Mouse (Mus musculus) urinary bladder, postnatal 36 days (tissue): Measurements from ENCODE around the gene Slc31a1.

Experiments
- DNase-seq, 2 experiments: peaks; one replicate each; pipeline ENCODE4 v3.0.0; 2022; ENCODE audit warnings: low spot score in 2 of 2, mixed read lengths in 1 of 2

Gene Slc31a1

DNA sequence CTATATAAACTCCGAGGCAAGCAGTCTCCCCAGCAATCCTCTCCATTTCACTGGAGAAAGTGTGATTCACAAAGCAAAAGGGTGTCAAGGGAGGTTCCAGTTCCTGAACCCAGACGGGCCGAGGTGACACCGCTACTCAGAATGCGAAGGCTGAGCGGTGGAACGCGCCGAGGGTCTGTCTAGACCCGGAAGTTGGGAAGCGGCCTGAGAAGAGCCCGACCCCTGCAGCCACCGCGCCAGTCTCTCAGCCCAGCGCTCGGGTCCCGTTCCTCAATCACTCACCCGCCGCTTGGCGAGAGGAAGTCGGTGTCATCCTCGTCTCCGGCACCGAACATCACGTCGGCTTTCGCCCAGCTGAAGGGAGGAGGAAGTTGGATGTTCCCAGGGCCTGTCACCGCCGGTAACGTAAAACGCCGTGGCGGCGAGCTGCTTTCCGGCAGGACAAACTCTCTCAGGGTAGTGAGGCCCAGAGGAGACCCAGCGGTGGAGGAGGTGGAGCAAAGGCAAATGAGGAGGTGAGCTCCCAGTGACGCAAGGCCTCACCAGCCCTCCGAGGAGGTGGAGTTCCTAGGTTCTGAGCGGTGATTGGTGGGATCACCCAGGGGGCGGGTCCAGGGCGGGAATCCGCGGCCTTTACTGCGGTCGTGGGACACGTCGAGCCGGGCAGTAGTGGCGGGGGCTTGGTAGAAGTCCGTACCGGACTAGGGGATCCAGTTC lies at the start of gene Slc31a1, which contains the start of gene Fkbp15:
TSS of gene Slc31a1 (plus strand) at position 640 of the 717 bp plus-strand sequence.
TSS of gene Fkbp15 (minus strand) at position 461 of the 717 bp plus-strand sequence.
- DNase-seq, result peak; percentile 91 to 96

DNA sequence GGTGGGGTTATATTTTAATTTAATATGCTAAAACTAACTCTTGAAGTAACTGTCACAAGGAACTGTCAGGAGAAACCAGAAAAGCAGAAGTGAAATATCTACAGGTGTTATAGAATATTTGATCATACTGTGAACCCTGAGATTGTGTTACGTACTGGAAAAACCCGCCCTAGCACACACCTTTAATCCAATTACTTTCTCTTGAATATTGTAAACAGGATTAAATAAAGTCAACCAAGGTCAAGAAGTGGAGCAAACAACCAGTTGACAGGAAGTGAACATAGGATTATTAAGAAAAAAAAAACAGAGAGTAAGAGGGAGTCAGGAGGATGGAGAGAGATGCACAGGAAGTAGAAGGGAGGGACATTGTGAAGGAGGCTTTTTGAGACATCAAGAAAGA lies 47.7 kb upstream of the Slc31a1 start:
- no peak for DNase-seq

DNA sequence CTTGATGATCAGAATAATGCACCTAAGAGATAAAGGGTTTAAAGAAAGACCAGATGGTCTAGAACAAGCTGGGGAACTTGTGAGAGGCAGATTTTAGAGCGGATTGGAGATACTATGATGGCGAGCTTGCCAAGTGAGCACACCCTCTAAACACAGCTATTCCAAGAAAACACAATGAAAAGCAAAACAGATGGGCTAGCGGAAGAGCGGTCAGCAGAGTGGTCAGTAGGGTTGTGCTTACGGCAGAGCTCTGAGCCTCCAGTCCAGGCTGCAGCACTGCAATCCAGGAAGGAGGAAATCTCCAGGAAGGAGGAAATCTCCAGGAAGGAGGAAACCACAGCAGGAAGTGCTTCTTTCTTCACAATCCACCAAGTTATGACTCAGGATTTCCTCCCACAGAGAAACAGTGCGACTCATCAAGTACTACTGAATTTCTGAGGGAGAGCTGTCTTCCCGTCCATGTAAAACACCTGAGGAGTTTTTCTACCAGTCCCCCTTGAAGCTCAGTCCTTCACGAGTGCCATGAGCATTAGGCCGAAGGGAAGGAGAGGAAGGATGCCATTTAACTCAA lies 46.8 kb upstream of the Slc31a1 start:
- no peak for DNase-seq

GRCm38 (mm10) chr4:62314516-62314915 lies 46.0 kb upstream of the Slc31a1 start:
- no peak for DNase-seq

DNA sequence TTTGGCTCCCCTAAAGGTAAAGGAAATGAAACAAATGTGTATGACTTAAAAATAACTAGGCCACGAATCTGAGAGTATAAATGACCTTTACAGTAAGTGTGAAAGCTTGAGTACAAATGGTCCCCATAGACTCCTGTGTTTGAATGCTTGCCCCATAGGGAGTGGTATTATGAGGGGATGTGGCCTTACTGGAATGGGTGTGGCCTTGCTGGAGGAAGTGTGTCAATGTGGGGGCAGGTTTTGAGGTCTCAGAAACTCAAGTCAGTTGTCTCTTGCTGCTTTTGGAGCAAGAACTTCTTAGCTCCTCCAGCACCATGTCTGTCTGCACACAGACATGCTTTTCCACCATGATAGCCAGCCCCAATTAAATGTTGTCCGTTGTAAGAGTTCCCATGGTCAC lies 44.1 kb upstream of the Slc31a1 start:
- no peak for DNase-seq

DNA sequence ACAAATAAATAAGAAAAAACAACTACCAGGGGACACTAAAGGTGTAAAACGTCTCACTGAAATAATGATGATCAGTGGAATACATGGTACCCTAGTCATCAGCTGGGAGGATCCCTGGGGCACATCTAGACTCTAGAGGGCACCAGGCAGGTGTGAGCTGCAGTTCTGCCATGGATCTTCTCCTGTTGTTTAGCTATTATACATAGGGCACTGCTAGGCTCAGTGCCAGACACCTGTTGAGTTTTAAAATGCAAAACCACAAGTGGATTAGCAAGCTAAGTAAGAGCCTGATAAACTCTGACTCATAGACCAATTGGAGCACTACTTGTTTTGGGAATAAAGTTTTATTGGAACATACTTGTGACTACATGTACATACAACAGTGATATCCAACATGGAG lies 42.2 kb upstream of the Slc31a1 start:
- no peak for DNase-seq

DNA sequence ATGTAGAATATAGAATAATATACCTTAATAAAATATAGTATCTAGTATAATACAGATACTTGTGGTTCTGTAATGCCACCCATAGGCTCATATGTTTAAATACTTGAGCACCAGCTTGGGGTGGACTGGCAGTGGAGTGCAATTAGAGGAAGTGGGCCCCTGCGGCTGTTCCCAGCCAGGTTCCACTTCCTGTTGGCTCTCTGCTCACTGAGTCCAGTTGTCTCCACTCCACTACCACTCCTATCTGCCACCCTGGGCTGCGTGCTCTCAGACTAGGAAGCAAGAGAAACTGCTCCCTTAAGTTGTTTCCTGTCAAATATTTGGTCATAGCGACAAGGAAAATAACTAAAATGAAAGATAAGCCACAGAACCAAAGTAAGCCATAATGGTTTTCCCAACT lies 37.8 kb upstream of the Slc31a1 start:
- no peak for DNase-seq

DNA sequence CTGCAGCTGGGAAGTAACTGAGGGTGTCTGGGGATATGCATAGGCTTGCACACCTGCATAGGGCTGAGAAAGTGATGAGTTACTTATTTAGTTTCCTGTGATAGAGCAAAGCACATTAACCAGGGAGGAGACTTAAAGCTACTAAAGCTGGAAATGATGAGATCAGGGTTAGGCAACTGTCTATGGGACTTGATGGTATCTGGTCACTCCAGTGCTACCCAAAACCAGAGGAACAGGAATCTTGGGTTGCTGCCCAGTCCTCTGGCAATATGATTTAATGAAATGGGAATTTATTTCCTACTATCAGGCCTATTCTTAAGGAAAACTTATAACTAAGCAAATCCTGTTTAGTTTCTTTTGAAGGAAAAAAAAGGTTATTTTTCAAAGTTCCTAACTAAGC lies 34.4 kb upstream of the Slc31a1 start:
- no peak for DNase-seq

DNA sequence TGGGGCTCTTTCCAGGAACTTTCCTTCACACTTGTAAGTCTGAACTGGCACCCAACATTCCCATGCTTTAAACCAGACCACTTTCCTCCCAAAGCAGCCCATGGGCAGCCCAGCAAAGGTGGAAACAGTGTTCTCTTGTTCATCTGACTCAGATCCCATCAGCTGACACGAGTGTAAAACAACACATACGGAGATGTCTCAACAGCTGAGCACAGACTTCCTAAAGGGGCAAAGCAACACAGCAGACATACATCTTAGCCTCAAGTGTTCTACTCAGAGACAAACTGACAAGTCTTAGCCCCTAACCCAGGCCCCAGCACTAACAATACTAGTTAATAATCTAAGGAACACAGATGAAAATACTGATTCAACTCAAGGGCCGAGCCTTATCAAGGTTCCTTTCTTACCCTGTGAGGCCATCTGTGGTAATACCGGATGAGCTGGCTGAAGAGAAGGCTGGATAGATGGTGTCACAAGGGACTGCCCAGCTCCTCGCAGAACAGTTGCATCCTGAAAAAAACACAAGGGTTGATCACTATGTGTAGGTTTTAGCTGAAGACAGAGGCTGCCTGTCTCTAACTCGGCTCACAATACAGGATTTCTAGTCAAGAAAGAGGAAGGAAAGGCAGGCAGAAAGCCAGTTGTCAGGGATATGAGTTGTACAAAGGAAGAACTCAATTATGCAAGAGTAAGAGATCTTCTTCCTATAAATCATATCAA lies 31.4 kb upstream of the Slc31a1 start:
- no peak for DNase-seq

DNA sequence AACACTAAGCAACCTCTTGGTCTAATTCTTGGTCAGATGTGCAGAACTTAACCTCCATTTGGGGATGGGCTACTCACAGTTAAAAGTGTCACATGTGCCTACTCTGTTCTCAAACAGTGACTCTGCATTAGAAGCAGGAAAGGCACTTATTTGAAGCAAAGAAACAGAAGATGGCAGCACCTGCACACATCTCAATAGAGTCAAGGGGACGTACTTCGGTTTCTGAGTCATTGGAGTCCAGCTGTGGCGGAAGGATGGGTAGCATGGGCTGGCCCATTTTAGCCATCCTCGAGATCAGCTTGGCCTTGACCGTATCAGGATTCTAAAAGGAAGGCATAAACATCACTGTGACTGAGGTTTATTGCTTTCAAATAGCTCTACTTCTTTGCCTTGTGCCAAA lies 28.6 kb upstream of the Slc31a1 start:
- DNase-seq, result no peak

- no peak for DNase-seq
These were observed 22.0 kb upstream of the Slc31a1 start for GRCm38 (mm10) chr4:62338536-62338935.

DNA sequence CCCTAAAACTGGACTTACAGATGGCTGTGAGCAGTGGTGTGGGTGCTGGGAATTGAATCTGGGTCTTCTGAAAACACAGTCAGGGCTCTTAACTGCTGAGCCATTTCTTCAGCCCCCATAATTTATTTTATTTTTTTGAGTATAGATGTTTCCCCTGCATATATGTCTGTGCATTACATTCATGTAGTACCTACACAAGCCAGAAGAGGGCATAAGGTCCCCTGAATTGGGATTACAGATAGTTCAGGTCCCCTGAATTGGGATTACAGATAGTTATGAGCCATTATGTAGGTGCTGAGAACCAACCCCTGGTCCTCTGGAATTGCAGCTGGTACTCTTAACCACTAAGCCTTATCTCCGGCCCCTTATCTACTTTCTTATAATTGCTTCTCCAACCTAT lies 16.5 kb upstream of the Slc31a1 start:
- DNase-seq, result no peak

- no peak for DNase-seq
These were observed 14.7 kb upstream of the Slc31a1 start for GRCm38 (mm10) chr4:62345827-62346226.

GRCm38 (mm10) chr4:62347605-62348328 lies 12.8 kb upstream of the Slc31a1 start:
- DNase-seq, result no peak

DNA sequence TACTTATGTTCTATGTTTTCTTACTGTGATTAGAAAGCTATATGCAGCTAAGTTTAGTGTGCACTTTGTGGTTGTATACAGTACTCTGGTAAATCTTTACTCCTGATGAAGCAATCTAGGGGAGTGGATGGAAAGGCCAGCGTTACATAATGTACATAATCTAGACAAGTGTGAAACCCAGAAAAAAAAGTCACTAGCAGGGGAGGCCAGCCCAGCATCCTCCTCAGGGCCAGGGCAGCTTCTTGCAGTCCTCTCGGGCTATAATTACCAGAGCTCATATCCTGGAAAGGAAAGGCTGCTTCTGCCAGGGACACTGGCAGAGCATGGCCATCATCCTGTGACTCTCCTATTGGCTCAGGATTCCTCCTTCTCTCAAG lies 12.2 kb upstream of the Slc31a1 start:
- DNase-seq, result no peak

DNA sequence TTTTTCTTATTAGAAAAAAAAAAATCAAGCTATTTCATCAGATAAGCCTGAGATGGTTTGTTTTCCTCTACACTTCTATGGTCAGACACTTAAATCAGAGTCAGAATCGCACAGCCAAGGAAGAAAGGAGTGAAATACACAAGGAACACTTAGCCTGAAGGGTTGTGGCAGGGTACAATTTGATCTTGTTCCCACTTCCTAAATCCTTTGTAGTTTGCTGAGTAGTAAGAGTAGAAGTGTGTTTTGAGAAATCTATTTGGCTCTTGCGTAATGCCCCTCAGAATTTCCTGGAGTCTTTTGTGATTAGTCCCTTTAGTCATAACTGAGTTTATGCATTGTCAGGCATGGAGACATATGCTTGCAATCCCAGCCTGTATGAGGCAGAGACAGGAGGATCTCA lies 11.2 kb upstream of the Slc31a1 start:
- no peak for DNase-seq

- DNase-seq, result no peak
These were observed 2.8 kb upstream of the Slc31a1 start for GRCm38 (mm10) chr4:62357631-62358148.

DNA sequence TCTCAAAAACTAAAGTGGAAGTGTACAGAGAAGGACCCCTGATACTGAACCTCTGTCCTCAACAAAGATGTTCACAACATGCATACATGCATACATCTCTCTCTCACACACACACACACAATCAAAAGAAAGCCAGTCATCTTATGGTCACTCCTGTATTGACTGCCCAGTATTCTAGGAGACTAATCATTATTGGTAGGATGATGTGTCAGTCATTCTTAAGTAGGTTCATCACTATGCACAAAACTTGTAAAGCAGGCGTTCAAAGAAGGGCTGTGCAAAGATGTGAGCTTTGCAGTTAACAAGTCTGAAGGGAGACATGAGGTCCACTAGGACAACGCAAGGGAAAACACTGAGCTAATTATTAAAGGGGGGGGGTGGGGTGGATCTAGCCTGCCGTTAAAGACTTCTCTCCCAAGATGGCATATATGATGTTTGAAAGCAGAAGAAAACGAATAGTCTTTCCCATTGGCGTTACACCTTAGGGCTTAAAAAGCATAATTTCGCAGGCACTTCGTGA lies 1.2 kb upstream of the Slc31a1 start:
- no peak for DNase-seq

DNA sequence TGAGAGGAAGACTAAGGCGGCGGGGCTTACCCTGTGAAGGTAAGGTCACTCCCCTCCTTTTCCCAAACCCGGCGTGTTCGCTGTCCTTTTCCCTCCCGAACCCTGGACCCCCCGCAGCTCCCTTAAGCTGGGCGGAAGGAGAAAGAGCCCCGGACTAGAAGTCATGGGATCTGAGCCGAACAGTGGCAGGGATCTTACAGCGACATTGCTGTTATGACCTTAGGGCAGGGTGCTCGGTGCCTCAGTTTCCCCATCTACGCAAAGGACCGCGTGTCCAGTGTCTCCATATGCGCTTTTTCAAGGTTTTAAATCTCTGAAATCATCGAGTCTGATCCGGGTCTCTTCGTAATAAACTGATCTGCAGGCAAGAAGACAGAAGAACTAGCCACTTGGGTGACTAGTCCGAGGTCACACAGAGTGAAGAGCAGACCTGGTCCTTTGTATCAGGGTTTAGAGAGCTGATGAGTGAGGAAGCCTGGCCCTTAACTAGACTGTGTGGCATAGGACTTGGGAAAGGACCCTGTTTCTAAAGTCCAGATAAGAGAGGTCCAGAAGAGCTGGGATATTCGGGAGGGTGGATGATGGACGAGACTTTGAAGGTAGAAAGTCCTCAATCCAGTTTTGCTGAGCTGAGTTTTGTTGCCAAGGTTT lies 403 bp downstream of the Slc31a1 start:
- no peak for DNase-seq

- no peak for DNase-seq
These were observed 1.0 kb downstream of the Slc31a1 start for GRCm38 (mm10) chr4:62361571-62361970.

- no peak for DNase-seq
These were observed 1.5 kb downstream of the Slc31a1 start for GRCm38 (mm10) chr4:62361997-62362396.
